Mouse (Mus musculus) v-Abl transformed pro-B cells (cell line): ENCODE data around the gene Phactr2.

Experiments
- in situ Hi-C, 2 experiments: fragments of 400-800 bp; cut with MboI; formaldehyde crosslinking; loops; one replicate each; pipeline ENCODE4 v1.15.1; 2025; ENCODE audit not compliant: unreplicated experiment in 2 of 2

Phactr2 gene

GRCm38 (mm10) chr10:13424015-13424414 is 50.2 kb downstream of the Phactr2 start:
- in situ Hi-C loops, result loop anchor here (5.0 to 25.0 kb wide), 4 partner anchors 402 to 1238 kb away; no protein-coding TSS in a partner anchor

DNA sequence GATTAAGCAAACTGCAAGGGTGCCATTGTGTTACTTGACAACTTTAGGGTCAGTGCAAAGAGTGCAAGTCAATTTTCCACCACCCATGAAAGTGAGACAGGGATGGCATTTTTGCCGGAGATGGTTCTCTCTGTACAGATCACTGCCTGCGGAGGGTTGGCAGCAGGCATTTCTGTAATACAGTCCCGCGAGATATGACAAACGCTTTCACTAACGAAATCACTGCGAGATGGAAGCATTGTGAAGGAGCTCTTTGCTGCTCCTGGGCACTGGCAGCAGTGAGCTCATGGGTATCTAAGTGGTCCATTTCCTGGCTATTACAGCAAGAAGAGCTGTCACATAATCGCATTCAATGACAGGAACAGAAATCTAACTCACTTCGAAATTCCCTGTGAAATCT is 52.1 kb downstream of the Phactr2 start:
- in situ Hi-C loops, result loop anchor here (5.0 to 25.0 kb wide), 4 partner anchors 400 to 1240 kb away; no protein-coding TSS in a partner anchor

DNA sequence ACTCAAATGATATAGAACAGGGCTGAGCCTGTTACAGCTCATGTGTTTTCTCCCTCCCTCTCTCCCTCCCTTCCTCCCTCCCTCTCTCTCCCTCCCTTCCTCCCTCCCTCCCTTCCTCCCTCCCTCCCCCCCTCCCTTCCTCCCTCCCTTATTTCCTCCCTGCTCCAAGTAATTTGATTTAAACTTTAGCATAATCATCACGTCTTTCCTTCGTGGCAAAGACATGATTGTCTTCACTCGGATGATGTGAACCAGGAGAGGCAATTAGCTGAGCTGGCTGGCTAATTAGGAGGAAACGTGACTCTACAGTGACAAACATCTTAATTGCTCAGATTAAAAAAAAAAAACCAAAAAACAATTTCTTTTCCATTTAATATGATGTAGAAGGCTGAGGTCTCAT is 55.0 kb downstream of the Phactr2 start:
- in situ Hi-C loops, result loop anchor here in 1 of 2 experiments (25.0 kb wide), 1 partner anchor 1243 kb away; no protein-coding TSS in a partner anchor

DNA sequence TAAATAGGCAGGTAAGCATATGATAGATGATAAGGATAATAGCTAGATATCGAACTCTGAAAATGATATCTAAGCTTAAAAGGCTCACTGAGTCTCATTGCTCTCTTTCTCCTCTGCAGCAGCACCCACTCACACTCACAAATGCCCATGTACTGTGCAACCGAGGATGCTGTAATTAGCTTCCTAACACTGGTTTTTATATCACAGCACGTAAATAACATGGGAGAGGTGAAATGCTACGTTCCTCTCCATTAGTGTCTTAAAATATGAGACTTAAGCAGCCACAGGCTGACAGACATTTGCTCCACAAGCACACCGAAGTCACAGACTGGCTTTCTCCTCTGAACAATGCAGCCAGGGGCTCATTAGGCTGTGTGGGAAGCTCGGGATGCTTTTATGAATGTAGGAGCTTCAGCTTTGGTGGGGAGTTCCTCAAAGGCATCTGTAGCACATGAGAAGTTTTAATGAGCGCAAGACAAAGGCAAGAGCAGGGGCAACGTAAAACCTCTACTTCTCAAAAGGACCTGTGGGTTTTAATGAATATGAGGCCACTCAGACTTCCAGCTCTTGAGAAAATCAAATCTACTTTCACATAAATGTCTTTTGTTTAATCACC is 58.6 kb downstream of the Phactr2 start:
- in situ Hi-C loops, result loop anchor here in 1 of 2 experiments (25.0 kb wide), 1 partner anchor 1247 kb away; no protein-coding TSS in a partner anchor

- in situ Hi-C loops, result loop anchor here in 1 of 2 experiments (25.0 kb wide), 1 partner anchor 1250 kb away; no protein-coding TSS in a partner anchor
Observed at GRCm38 (mm10) chr10:13412202-13412923, 61.8 kb downstream of the Phactr2 start.

DNA sequence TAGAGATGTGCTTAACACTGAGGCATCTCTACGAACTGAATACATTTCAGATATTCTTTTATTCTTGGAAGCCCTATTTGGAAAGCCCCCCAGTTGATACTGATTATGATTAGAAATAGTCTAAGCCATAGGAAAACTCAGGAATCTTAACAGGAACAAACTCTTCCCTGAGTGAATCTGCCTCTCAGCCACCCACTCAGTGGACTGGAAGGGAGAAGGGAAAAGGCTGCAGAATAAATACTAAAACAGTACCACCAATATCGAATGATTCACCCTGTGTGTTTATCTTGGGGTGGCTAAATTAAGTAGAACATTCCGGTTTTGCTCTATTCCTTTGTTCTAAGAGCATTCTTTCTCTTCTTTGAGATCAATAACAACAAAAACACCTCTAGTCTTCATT is 63.2 kb downstream of the Phactr2 start:
- in situ Hi-C loops, result loop anchor here in 1 of 2 experiments (25.0 kb wide), 1 partner anchor 1251 kb away; no protein-coding TSS in a partner anchor

GRCm38 (mm10) chr10:13401971-13402370 is 72.2 kb downstream of the Phactr2 start:
- in situ Hi-C loops, result loop anchor here in 1 of 2 experiments (25.0 kb wide), 1 partner anchor 1260 kb away; no protein-coding TSS in a partner anchor

DNA sequence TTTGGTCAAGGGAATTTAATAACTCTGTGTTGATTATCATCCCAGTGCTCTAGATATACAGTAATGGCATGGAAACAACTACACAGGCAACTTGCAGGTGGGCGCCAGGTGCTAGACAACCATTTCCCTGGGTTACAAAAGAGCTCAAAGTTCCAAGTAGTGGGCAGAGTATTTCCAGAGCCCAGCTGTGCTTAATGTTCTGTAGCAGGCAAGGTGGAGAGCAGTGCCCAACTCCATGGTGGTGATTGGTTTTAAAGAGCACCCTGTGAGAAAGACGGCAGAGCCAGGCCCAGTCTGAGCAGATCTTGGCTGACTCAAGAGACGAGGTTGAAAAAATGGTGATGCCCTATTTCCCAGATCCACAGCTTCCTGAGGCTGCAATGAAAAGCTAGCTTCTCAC is 78.5 kb downstream of the Phactr2 start:
- in situ Hi-C loops, result no loop called here

- in situ Hi-C loops, result no loop called here
Observed at GRCm38 (mm10) chr10:13394000-13394399, 80.2 kb downstream of the Phactr2 start.

GRCm38 (mm10) chr10:13388116-13388922 is 85.9 kb downstream of the Phactr2 start:
- in situ Hi-C loops, result no loop called here

- in situ Hi-C loops, result no loop called here
Observed at GRCm38 (mm10) chr10:13384866-13385265, 89.3 kb downstream of the Phactr2 start.

DNA sequence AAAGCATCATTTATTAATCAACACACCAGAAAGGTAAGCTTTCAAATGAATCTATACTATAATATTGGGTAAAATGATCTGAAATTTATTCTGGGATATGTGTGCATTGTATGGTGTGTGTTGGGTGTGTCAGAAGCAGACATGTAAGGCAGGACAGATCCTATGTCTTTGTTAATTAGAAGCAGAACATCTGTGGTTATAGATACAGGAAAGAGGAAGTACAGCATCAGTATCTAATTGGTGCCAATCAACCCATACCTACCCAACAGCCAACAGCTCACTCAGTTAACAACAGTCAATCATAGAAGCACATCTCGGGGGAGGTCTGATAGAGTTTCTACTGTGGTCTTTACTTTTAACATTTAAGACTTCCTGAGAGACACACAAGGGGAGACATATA is 96.3 kb downstream of the Phactr2 start:
- in situ Hi-C loops, result no loop called here

DNA sequence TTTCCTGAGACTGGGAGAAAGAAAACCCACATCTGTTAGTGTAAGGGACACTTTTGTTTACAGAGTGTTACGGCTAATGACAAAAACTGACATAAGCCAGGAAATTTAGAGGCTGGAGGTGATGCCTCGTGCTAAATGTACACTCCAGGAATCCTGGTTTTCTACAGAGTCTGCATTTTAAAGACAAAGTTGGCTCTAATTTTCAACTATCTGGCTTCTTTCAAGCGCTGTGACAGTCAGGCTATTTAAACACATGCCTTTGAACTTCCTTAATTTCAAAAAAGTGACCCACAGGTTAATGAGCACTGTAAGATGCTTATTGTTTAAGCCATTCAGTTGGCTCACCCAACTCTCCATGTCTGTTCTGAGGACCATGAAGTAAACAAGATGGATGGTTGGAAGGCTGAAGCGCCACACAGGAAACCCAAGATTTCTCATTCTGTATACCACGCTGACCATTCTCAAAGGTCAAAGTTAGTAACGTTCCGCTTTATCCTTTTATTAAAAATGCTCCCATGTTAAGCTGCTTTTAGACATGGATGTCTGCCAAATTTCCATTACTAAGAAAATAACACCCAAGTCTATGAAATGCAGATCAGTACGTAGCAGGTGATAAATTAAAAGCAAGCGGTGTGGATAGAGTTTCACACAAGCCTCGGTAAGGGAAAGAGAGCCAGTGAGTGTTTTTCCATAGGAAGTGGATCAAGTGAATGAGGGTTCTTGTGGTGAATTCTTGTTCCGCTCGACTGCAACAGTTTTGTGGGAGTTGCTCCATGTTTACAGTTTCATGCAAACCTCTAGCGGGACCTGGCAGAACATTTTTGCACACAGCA is 97.6 kb downstream of the Phactr2 start:
- in situ Hi-C loops, result no loop called here

DNA sequence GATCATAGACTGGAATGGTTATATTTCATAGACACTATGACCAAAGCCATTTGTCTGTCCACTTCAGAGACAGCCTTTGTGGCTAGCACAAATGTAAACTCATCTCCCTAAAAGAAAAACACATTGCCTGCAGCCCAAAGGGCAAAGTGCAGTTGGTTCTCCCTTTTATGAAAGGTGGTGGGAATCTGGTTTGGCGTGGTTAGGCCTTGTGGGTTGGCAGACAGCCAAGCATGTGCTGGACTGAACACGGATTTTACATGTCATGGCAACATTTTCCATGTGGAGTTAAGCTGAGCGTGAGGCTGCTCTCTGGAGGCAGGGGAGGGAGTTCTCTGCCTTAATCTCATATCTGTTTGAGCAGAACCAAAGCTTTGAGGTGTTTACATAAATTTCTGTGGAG is 98.4 kb downstream of the Phactr2 start:
- in situ Hi-C loops, result no loop called here

GRCm38 (mm10) chr10:13369581-13370375 is 104.4 kb downstream of the Phactr2 start:
- in situ Hi-C loops, result no loop called here

- in situ Hi-C loops, result no loop called here
Observed at GRCm38 (mm10) chr10:13364286-13364580, 110.0 kb downstream of the Phactr2 start.

- in situ Hi-C loops, result no loop called here
Observed at GRCm38 (mm10) chr10:13363499-13364285, 110.5 kb downstream of the Phactr2 start.

GRCm38 (mm10) chr10:13360913-13361312 is 113.3 kb downstream of the Phactr2 start:
- in situ Hi-C loops, result no loop called here

- in situ Hi-C loops, result no loop called here
Observed at GRCm38 (mm10) chr10:13359846-13360245, 114.4 kb downstream of the Phactr2 start.
